Mouse (Mus musculus): ENCODE measurements around the gene Slamf7.

DNA sequence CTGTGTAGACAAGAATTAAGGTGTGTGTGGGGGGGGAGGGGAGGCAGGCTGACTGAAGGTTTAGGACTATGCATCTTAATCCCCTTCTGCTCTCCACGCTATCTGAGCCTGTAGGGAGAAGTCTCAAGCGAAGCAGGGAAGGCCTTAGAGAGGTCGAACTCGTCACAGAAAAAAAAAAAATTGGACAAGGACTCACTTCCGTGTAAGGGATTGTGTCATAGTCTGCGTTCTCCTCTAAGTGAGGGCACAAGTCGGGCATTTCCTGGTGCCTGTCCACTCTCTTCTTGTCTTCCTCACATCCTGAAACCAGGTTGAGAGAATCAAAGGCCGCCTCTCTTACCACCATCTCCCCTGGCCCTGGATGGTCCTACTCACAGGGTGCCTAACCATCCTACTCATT is 15.7 kb downstream of the Slamf7 start:
- TF ChIP-seq CTCF (IDR thresholded peaks at IDR 0.05; ENCODE audit: low read depth, low read length) (no peak), POLR2A (IDR thresholded peaks at IDR 0.05; ENCODE audit: extremely low read depth, insufficient read depth, low read length) (no peak)

Measured in liver, adult 2 months (tissue).